Mouse (Mus musculus): ENCODE results near the gene Tgfb3. TPM values are rescaled to one million over a fixed set of nuclear protein-coding genes. Genes with fewer than 3 reads are reported as not detected.

Gene Tgfb3
- 10 to 100 TPM in 1 of 2 experiments, 1 to 10 TPM in 1; 4.0 to 23.8 TPM for polyA plus RNA-seq (2012; fragmentation: generic; extraction: Trizol)

GRCm38 (mm10) chr12:86078553-86079201 lies at the start of gene Tgfb3:
Gene Tgfb3 (minus strand): TSS chr12:86079041.

GRCm38 (mm10) chr12:86082481-86083012 lies 3.7 kb upstream of the Tgfb3 start, which contains the start of gene Ift43:
Gene Ift43 (plus strand): TSS chr12:86082541.

Other genes starting within 250 kb of the Tgfb3 start
- 10 to 100 TPM; 32.1 to 71.4 TPM for gene Ift43, start 3.5 kb upstream of the Tgfb3 start, polyA plus RNA-seq (2012; fragmentation: generic; extraction: Trizol)
- gene Gpatch2l, start 162.8 kb upstream of the Tgfb3 start, polyA plus RNA-seq (2012; fragmentation: generic; extraction: Trizol), result 1 to 10 TPM in 1 of 2 experiments, under 1 TPM in 1; 0.92 to 5.6 TPM

Measured in C3H10T1/2 (cell line).